Comparison of ENCODE assay signal across 26 mouse cellular contexts in the genomic region with DNA sequence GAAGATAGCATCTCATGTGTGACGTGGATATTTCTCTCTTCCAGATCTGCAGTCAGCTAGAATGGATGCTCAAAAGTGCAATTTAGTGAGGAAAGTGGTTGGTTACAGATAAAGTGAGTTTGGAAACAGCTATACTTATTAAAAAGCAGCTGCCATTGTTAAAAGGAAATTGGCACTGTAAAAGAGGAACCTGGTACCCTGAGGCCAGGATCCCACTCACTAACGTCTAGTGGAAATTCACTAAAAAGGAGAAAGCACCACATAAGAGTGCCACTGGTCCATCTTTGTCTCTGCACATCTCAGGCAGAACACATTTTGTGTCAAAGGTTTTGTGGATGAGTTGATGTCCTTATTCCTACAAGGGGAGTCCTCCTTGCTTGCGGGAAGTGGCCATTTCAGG. TPM values are rescaled to one million over a fixed set of nuclear protein-coding genes. Genes with fewer than 3 reads are reported as not detected.
"Had no signal": no experiment of that assay in that cellular context is flagged by ENCODE, and none has a peak within 500 bp of the region (broad histone marks: within the 10 kb centered on the region; RNA-seq: fewer than 3 reads in every experiment).

No protein-coding gene starts in this region.

- ATAC-seq: intestine, postnatal 0 days; liver, postnatal 0 days; lung, postnatal 0 days; midbrain, embryonic 13.5 days; midbrain, embryonic 16.5 days had no signal

- H3K4me1 ChIP-seq: neural tube, embryonic 13.5 days; stomach, embryonic 15.5 days had no signal

- H3K9me3 ChIP-seq: midbrain, embryonic 13.5 days; neural tube, embryonic 13.5 days; stomach, embryonic 15.5 days had no signal

- DNase-seq: kidney, adult 2 months; kidney, postnatal 25 days; layer of hippocampus, adult 9-11 months; liver, postnatal 0 days; lung, embryonic 14.5 days; thymus, postnatal 25 days had no signal

- H3K4me3 ChIP-seq: layer of hippocampus, adult 2 months; midbrain, embryonic 13.5 days; myocyte; neural tube, embryonic 13.5 days; stomach, embryonic 15.5 days had no signal

- H3K4me2 ChIP-seq: lung, embryonic 14.5 days; midbrain, embryonic 13.5 days; neural tube, embryonic 13.5 days; stomach, embryonic 15.5 days had no signal

- H3K27ac ChIP-seq: kidney, postnatal 0 days; layer of hippocampus, adult 2 months; liver, embryonic 14.5 days; macrophage; midbrain, embryonic 13.5 days; neural tube, embryonic 13.5 days; stomach, embryonic 15.5 days had no signal

- H3K9ac ChIP-seq: liver, embryonic 14.5 days; liver, postnatal 0 days; lung, embryonic 14.5 days; midbrain, embryonic 13.5 days; neural tube, embryonic 13.5 days; stomach, embryonic 15.5 days had no signal

- H3K27me3 ChIP-seq: midbrain, embryonic 13.5 days; stomach, embryonic 15.5 days had no signal

- H3K36me3 ChIP-seq: midbrain, embryonic 13.5 days; neural tube, embryonic 13.5 days; stomach, embryonic 15.5 days had no signal

RNA-seq across cellular contexts. Expression of a gene that starts 7.2 kb away (rescaled TPM):
- total RNA-seq: megakaryocyte, adult 5-6 weeks; monocyte, adult 5-6 weeks had no signal
- polyA plus RNA-seq: macrophage had no signal

RNA-seq across cellular contexts. Expression of a gene that starts 27.5 kb away (rescaled TPM):
- total RNA-seq: layer of hippocampus, adult 2 months; layer of hippocampus, postnatal 25 days; left cerebral cortex, adult 18-20 months; left cerebral cortex, postnatal 25 days; monocyte, adult 5-6 weeks had no signal
- polyA plus RNA-seq: kidney, embryonic 14.5 days; kidney, postnatal 0 days; limb, embryonic 11.5 days; limb, embryonic 14.5 days; lung, embryonic 14.5 days; macrophage; midbrain, embryonic 13.5 days; midbrain, embryonic 16.5 days; myocyte; neural tube, embryonic 13.5 days; small intestine, adult 2 months had no signal

RNA-seq across cellular contexts. Expression of a gene that starts 45.5 kb away (rescaled TPM):
- total RNA-seq: megakaryocyte, adult 5-6 weeks had no signal
- polyA plus RNA-seq: macrophage had no signal

RNA-seq across cellular contexts. Expression of a gene that starts 53.3 kb away (rescaled TPM):
- total RNA-seq: monocyte, adult 5-6 weeks had no signal
